Mouse (Mus musculus): ENCODE measurements around the gene Wnk2. TPM values are rescaled to one million over a fixed set of nuclear protein-coding genes. Genes with fewer than 3 reads are reported as not detected.

Wnk2 gene
- polyA plus RNA-seq (2016; fragmentation: Nextera tagmentation; extraction: Ambion mirVana): 0.89 TPM in 2 replicates

DNA sequence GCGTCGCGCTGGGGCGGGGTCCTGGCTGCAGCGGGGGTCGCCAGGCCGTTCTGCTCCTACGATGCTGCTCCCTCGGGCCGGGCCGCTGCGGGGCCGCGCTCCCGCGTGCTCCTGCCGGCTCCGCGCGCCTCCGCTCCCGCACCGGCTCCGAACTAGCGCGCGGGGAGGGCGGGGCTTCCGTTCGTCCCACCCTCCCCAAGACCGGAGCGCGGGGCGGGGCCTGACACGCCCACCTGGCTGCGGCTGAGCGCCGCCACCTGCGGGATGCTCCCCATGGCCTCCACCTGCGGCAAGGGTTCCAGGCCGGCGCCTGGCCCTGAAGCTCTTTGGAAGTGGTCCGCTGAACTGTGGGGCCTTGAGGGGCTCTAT is at the start of gene Wnk2:
TSS of gene Wnk2 (minus strand) at position 157 of the 369 bp plus-strand sequence.
- Histone ChIP-seq H3K27me3 (ENCODE audit: insufficient read depth, poor library complexity, severe bottlenecking) (peaks cover 80% of the 10 kb centered on the region), H3K4me1 (peaks cover 43% of the 10 kb centered on the region), H3K36me3 (no peaks in the 10 kb centered on the region), H3K27ac (peak within 1 kb of the TSS; percentile 85), H3K4me3 (peak within 1 kb of the TSS; percentile 79), H3K9me3 (no peaks in the 10 kb centered on the region)
- under 1% methylated on average over 43 of the region's 43 CpGs for WGBS
- DNase-seq (ENCODE audit: low spot score): no peak

DNA sequence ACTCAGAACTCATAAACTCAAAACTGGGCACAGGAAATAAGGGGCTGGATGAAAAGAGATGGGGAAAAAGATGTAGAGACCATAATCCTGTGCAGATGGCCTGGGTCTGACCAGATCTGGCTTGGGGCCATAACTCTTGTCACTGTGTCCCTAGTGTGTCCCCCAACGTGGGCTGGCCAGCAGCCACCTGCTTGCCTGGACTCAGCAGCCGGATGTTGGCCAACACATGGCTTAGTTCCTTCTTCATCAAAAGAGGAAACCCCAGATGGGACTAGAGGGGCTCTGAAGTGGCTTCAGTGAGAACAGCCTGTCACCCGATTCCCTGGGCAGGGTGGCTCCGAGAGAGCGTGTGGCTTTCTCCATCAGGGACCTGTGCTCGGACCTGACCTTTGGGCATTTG is 49.0 kb upstream of the Wnk2 start:
- DNase-seq (ENCODE audit: low spot score): no peak
- 65% methylated on average over 6 of the region's 6 CpGs for WGBS

GRCm38 (mm10) chr13:49196211-49196610 is 48.4 kb upstream of the Wnk2 start:
- H3K4me3 ChIP-seq: no peak overlapping the region

More for the DNA sequence above, 49.0 kb upstream of the Wnk2 start:
- H3K4me1 ChIP-seq: peaks cover 23% of the 10 kb centered on the region
- H3K36me3 ChIP-seq: peaks cover 23% of the 10 kb centered on the region
- H3K27ac ChIP-seq: no peak overlapping the region
- H3K27me3 ChIP-seq (ENCODE audit: insufficient read depth, poor library complexity, severe bottlenecking): no peaks in the 10 kb centered on the region
- no peaks in the 10 kb centered on the region for H3K9me3 ChIP-seq
- no peak overlapping the region for H3K4me3 ChIP-seq

DNA sequence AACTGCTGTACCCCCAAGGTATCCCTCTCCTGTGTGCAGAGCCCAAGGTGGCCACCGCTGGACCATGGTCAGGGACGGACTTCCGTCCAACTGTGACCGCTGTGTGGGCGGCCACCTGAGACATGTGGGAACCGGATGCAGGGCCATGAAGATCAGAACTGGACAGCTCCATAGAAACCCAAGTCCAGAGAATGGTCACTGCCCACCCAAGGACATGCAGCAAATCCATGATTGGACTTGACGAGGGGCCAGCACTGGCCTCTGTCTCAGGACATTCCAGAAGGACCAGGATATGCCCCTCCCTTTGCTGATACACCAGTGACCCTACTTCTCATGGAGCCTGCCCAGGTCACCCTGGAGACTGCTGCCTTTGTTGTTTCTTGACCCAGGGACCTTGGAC is 47.8 kb upstream of the Wnk2 start:
- H3K9me3 ChIP-seq: no peaks in the 10 kb centered on the region
- peaks cover 34% of the 10 kb centered on the region for H3K4me1 ChIP-seq
- no peak for DNase-seq (ENCODE audit: low spot score)
- WGBS: 88% methylated on average over 7 of the region's 7 CpGs
- H3K27ac ChIP-seq: no peak overlapping the region
- H3K27me3 ChIP-seq (ENCODE audit: insufficient read depth, poor library complexity, severe bottlenecking): no peaks in the 10 kb centered on the region
- H3K4me3 ChIP-seq: no peak overlapping the region
- peaks cover 23% of the 10 kb centered on the region for H3K36me3 ChIP-seq

More at GRCm38 (mm10) chr13:49196211-49196610, 48.4 kb upstream of the Wnk2 start:
- Histone ChIP-seq H3K27me3 (ENCODE audit: insufficient read depth, poor library complexity, severe bottlenecking) (no peaks in the 10 kb centered on the region), H3K27ac (no peak overlapping the region), H3K36me3 (peaks cover 23% of the 10 kb centered on the region), H3K4me1 (peaks cover 28% of the 10 kb centered on the region), H3K9me3 (no peaks in the 10 kb centered on the region)
- no peak for DNase-seq (ENCODE audit: low spot score)
- 82% methylated on average over 5 of the region's 5 CpGs for WGBS

DNA sequence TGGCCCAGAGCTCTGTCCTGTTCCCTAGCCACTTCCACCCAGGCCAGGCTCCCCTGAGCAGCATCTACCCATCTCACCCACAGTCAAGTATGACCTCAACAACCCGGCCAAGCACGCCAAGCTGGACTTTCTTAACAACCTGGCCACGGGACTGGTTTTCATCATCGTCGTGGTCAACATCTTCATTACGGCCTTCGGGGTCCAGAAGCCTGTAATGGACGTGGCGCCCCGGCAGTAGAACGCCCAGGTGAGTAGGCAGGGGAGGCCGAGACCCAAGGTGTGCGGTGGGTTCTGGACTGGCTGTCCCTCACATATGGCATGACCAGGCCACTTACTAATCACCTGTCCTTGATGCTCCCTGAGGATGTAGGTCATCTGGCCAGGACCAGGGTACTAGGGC is 47.0 kb upstream of the Wnk2 start:
- 92% methylated on average over 13 of the region's 13 CpGs for WGBS
- DNase-seq (ENCODE audit: low spot score): no peak
- peaks cover 42% of the 10 kb centered on the region for H3K4me1 ChIP-seq
- no peak overlapping the region for H3K27ac ChIP-seq
- no peak overlapping the region for H3K4me3 ChIP-seq
- H3K9me3 ChIP-seq: no peaks in the 10 kb centered on the region
- peaks cover 23% of the 10 kb centered on the region for H3K36me3 ChIP-seq
- no peaks in the 10 kb centered on the region for H3K27me3 ChIP-seq (ENCODE audit: insufficient read depth, poor library complexity, severe bottlenecking)

- H3K27me3 ChIP-seq (ENCODE audit: insufficient read depth, poor library complexity, severe bottlenecking): no peaks in the 10 kb centered on the region
- no peak overlapping the region for H3K4me3 ChIP-seq
- WGBS: 92% methylated on average over 17 of the region's 17 CpGs
- H3K9me3 ChIP-seq: no peaks in the 10 kb centered on the region
- peaks cover 23% of the 10 kb centered on the region for H3K36me3 ChIP-seq
- peaks cover 54% of the 10 kb centered on the region for H3K4me1 ChIP-seq
- no peak overlapping the region for H3K27ac ChIP-seq
- DNase-seq (ENCODE audit: low spot score): no peak
Observed at GRCm38 (mm10) chr13:49193650-49194049, 45.8 kb upstream of the Wnk2 start.

- DNase-seq (ENCODE audit: low spot score): no peak
- H3K4me3 ChIP-seq: no peak overlapping the region
- no peaks in the 10 kb centered on the region for H3K27me3 ChIP-seq (ENCODE audit: insufficient read depth, poor library complexity, severe bottlenecking)
- H3K36me3 ChIP-seq: peaks cover 23% of the 10 kb centered on the region
- no peaks in the 10 kb centered on the region for H3K9me3 ChIP-seq
- peaks cover 64% of the 10 kb centered on the region for H3K4me1 ChIP-seq
- WGBS: 79% methylated on average over 16 of the region's 16 CpGs
- H3K27ac ChIP-seq: 0 out of 2 replicates have a peak overlapping the region, but pooled peaks have one; percentile 25
Observed at GRCm38 (mm10) chr13:49192156-49192855, 44.5 kb upstream of the Wnk2 start.

- 63% methylated on average over 5 of the region's 5 CpGs for WGBS
- Histone ChIP-seq H3K4me1 (peaks cover 67% of the 10 kb centered on the region), H3K27ac (peak overlapping the region; percentile 69)
Observed at GRCm38 (mm10) chr13:49191673-49192035, 43.8 kb upstream of the Wnk2 start.

DNA sequence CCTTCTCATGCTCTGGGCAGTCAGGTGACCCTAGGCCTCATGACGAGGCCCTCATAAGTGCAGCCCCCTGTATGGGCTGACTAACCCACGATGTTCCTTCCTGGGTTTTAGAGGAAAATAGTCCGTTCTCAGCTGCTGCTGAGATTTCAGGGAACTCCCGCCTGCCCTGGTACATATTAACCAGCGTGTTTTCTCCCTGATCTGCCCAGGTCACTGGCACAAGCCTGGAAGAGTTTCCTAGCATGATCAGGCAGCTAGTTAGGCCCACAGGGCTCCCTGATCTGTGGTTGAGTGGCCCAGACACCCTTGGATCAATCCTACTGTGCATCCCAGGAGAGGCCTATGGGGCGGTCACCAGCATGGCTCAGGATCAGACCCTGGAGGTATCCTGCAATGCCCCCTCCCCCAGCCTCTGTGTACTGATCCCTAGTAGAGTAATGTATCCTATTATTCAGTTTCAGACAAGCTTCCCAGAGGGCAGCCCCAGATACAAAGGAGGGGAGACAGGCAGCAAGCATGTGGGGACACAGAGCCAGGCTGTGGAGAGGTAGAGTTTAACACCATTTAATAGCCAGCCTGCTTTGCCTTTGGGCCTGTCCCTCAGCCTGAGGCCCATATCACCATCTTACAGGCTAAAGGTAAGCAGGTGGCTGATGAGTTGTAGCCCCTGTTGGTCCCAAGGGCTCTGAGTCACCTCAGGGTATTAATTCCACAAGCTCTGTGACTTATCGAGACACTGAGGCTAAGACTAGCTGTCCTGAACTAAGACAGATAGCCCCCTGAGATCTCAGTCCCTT is 43.3 kb upstream of the Wnk2 start:
- WGBS: 78% methylated on average over 7 of the region's 7 CpGs
- peak overlapping the region; percentile 69 for H3K27ac ChIP-seq

More at GRCm38 (mm10) chr13:49191673-49192035, 43.8 kb upstream of the Wnk2 start:
- no peak overlapping the region for H3K4me3 ChIP-seq
- peaks cover 20% of the 10 kb centered on the region for H3K36me3 ChIP-seq
- no peak for DNase-seq (ENCODE audit: low spot score)
- no peaks in the 10 kb centered on the region for H3K9me3 ChIP-seq
- H3K27me3 ChIP-seq (ENCODE audit: insufficient read depth, poor library complexity, severe bottlenecking): no peaks in the 10 kb centered on the region

GRCm38 (mm10) chr13:49189970-49190870 is 42.4 kb upstream of the Wnk2 start:
- Histone ChIP-seq H3K4me3 (no peak overlapping the region), H3K27ac (peak overlapping the region; percentile 69), H3K27me3 (ENCODE audit: insufficient read depth, poor library complexity, severe bottlenecking) (no peaks in the 10 kb centered on the region), H3K36me3 (peaks cover 5% of the 10 kb centered on the region; the same call in 1 of the 2 replicates), H3K4me1 (peaks cover 58% of the 10 kb centered on the region), H3K9me3 (no peaks in the 10 kb centered on the region)
- 48% methylated on average over 12 of the region's 12 CpGs for WGBS
- DNase-seq (ENCODE audit: low spot score): no peak

More for the DNA sequence above, 43.3 kb upstream of the Wnk2 start:
- Histone ChIP-seq H3K9me3 (no peaks in the 10 kb centered on the region), H3K27me3 (ENCODE audit: insufficient read depth, poor library complexity, severe bottlenecking) (no peaks in the 10 kb centered on the region), H3K36me3 (peaks cover 14% of the 10 kb centered on the region), H3K4me3 (no peak overlapping the region), H3K4me1 (peaks cover 64% of the 10 kb centered on the region)
- no peak for DNase-seq (ENCODE audit: low spot score)

DNA sequence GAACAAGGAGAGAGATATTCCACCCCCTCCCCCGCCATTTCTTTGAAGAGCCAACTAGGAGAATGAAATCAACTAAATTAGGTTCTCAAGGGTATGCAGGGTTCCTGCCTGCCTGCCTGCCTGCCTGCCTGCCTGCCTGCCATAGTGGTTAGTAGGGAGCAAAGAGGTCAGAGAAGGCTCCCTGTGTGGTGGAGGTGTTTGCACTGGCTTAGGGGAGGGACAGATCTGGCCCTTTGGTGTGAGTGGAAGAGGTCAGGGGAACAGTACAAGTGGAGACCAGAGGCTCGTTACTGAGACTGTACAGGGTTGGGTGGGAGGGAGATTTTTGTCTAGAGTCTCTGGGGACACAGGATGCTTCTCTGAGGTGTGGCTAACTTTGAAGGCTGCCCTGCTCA is 41.1 kb upstream of the Wnk2 start:
- Histone ChIP-seq H3K9me3 (no peaks in the 10 kb centered on the region; the same call in 1 of the 2 replicates), H3K27ac (peak overlapping the region; percentile 88), H3K27me3 (ENCODE audit: insufficient read depth, poor library complexity, severe bottlenecking) (no peaks in the 10 kb centered on the region), H3K36me3 (no peaks in the 10 kb centered on the region), H3K4me3 (peak overlapping the region; percentile 79; the same call in 1 of the 2 replicates), H3K4me1 (peaks cover 59% of the 10 kb centered on the region)
- DNase-seq (ENCODE audit: low spot score): no peak
- WGBS: 50% methylated on average over 2 of the region's 2 CpGs

DNA sequence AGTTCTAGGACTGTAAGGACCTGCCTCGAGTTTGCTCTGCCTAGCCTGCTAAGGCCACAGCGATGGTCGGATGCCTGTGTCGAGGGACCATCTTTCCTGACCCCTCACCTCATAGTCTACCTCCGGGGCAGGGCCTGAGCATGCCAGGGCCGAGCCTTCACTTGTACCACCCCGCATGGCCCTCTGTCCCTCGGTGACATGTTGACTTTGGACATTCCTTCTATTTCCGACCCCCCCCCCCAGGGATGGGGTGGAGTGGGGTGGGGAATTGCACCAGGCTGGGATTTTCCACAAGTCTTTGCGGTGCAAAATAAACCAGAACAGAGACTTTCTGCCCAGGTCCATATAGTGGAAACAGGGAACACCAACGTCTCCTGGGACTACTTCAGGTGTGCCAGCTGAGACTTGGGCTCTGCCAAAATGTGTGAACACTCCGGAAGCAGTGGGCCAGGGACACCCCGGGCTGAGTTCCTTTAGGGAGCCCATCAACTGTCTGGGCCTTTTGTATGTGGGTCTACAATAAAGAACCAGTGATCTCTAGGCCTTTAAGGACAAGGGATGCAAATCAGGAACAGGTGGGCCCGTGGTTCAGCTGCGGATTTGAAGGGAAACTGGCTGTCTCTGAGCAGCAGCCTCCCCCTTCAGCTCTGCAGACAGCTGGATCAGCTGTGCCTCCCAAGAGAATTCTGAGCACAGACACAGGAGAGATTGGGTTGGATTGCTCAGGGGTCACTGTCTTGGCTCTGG is 40.6 kb upstream of the Wnk2 start:
- 23% methylated on average over 15 of the region's 15 CpGs for WGBS
- Histone ChIP-seq H3K4me1 (peaks cover 64% of the 10 kb centered on the region), H3K9me3 (no peaks in the 10 kb centered on the region; the same call in 1 of the 2 replicates), H3K27ac (peak overlapping the region; percentile 88), H3K36me3 (no peaks in the 10 kb centered on the region), H3K4me3 (peak overlapping the region; percentile 79), H3K27me3 (ENCODE audit: insufficient read depth, poor library complexity, severe bottlenecking) (no peaks in the 10 kb centered on the region)
- no peak for DNase-seq (ENCODE audit: low spot score)
